22 mouse cellular contexts compared by ENCODE assay signal in the genomic region with DNA sequence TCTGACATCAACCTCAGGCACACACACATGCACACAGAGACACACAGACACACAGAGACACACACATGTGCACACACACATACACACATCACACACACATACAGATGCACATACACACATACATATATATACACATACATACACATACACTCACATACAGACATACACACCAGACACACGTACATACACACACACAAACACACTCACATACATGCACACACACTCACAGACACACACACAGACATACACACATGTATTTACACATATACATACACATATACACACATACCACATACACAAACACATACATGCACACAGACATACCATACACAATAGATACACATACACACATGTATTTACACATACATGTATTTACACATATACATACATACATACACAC. TPM values are rescaled to one million over a fixed set of nuclear protein-coding genes. Genes with fewer than 3 reads are reported as not detected.
DNase-seq lines count a peak whose midpoint lies in the region; ATAC-seq and TF ChIP-seq lines count a peak whose summit lies in the region.
"Had no signal": no experiment of that assay in that cellular context is flagged by ENCODE, and none has a peak within 500 bp of the region (broad histone marks: within the 10 kb centered on the region; RNA-seq: fewer than 3 reads in every experiment).

No protein-coding gene starts in this region.

- DNase-seq in forebrain, embryonic 11.5 days (ENCODE audit: low spot score), result peak; percentile 2
- no peak for DNase-seq in MEL (ENCODE audit: low read depth, low spot score)
- DNase-seq in heart, adult 9 months (ENCODE audit: low spot score in 2 of 2), result no peak
- no peak for DNase-seq in cerebellum, adult 2 months
- DNase-seq: adrenal gland, adult 2 months; adrenal gland, adult 8-10 months; adrenal gland, postnatal 10 days; adrenal gland, postnatal 14 days; adrenal gland, postnatal 25 days; adrenal gland, postnatal 36 days; B cell, adult 2 months; cerebellum, adult 11 months; cerebellum, adult 11-12 months; cerebellum, adult 18-20 months; cerebellum, adult 8-10 months had no signal

- H3K4me2 ChIP-seq in forebrain, embryonic 11.5 days (ENCODE audit: low read depth, low read length, severe bottlenecking), result no peak overlapping the region
- no peak overlapping the region for H3K4me2 ChIP-seq in forebrain, embryonic 15.5 days (replicated peaks)

- TF ChIP-seq RAD21 in MEL (IDR thresholded peaks at IDR 0.05; ENCODE audit: low read depth, low read length), result no peak

- H3K4me1 ChIP-seq in forebrain, embryonic 11.5 days (replicated peaks; ENCODE audit: control insufficient read depth, insufficient read depth, low read length), result no peaks in the 10 kb centered on the region; the same call in 1 of the 2 replicates
- H3K4me1 ChIP-seq in forebrain, embryonic 15.5 days, result peaks cover 6% of the 10 kb centered on the region
- H3K4me1 ChIP-seq in MEL (ENCODE audit: control insufficient read depth in 1 of 2, insufficient read depth in 2 of 2, low read length in 2 of 2), result peaks cover 0 to 6% of the 10 kb centered on the region in 2 experiments; a peak in 2 of 4 replicates
- H3K4me1 ChIP-seq in embryonic fibroblast, embryonic 13.5 days (ENCODE audit: control insufficient read depth, insufficient read depth, low read length), result no peaks in the 10 kb centered on the region
- no peaks in the 10 kb centered on the region for H3K4me1 ChIP-seq in cerebellum, adult 2 months (ENCODE audit: control insufficient read depth, insufficient read depth, low read length)

- ATAC-seq in forebrain, embryonic 11.5 days (replicated peaks; ENCODE audit: low FRiP score), result no peak
- no peak for ATAC-seq in forebrain, embryonic 15.5 days (replicated peaks)
- ATAC-seq: activated CD4-positive, CD25-positive, alpha-beta regulatory T cell, adult 4 months; CD4-positive, CD25-positive, alpha-beta regulatory T cell, adult 4 months; Patski had no signal

- no peak for TF ChIP-seq CTCF in MEL (IDR thresholded peaks at IDR 0.05 in 2 of 3, conservative IDR thresholded peaks at IDR 0.05 in 1 of 3; ENCODE audit: control insufficient read depth in 1 of 3, insufficient read depth in 1 of 3, low read depth in 2 of 3, low read length in 3 of 3, poor library complexity in 1 of 3, severe bottlenecking in 1 of 3)
- no peak for TF ChIP-seq CTCF in embryonic fibroblast, embryonic 13.5 days (IDR thresholded peaks at IDR 0.05; ENCODE audit: borderline replicate concordance, insufficient read depth, low read length)
- no peak for TF ChIP-seq CTCF in cerebellum, adult 2 months (IDR thresholded peaks at IDR 0.05; ENCODE audit: borderline replicate concordance, insufficient read depth, low read depth, low read length)

- no peak overlapping the region for H3K27ac ChIP-seq in forebrain, embryonic 11.5 days (ENCODE audit: low read depth, low read length)
- no peak overlapping the region for H3K27ac ChIP-seq in forebrain, embryonic 15.5 days (replicated peaks)
- no peak overlapping the region for H3K27ac ChIP-seq in MEL (ENCODE audit: control insufficient read depth, low read depth, low read length)
- no peak overlapping the region for H3K27ac ChIP-seq in embryonic fibroblast, embryonic 13.5 days (ENCODE audit: insufficient read depth, low read length)
- H3K27ac ChIP-seq in cerebellum, adult 2 months (ENCODE audit: insufficient read depth, low read length), result no peak overlapping the region

- peaks cover 4% of the 10 kb centered on the region; the same call in 1 of the 2 replicates for H3K27me3 ChIP-seq in forebrain, embryonic 11.5 days (ENCODE audit: control insufficient read depth, insufficient read depth, low read length)
- H3K27me3 ChIP-seq in forebrain, embryonic 15.5 days, result peaks cover 2% of the 10 kb centered on the region
- no peaks in the 10 kb centered on the region for H3K27me3 ChIP-seq in MEL (ENCODE audit: control insufficient read depth in 1 of 2, insufficient read depth in 2 of 2, low read length in 2 of 2)
- no peaks in the 10 kb centered on the region for H3K27me3 ChIP-seq in cerebellum, adult 2 months (ENCODE audit: control insufficient read depth, insufficient read depth, low read length)
- H3K27me3 ChIP-seq: CH12.LX had no signal

- no peak for TF ChIP-seq EP300 in MEL (IDR thresholded peaks at IDR 0.05; ENCODE audit: low read depth in 1 of 2, low read length in 2 of 2)

- WGBS in forebrain, embryonic 11.5 days, result 81% methylated on average over 1 of the region's 1 CpGs
- WGBS in forebrain, embryonic 15.5 days, result 76% methylated on average over 1 of the region's 1 CpGs
- WGBS in cerebellum, adult 2 months, result 95% methylated on average over 1 of the region's 1 CpGs

- H3K4me3 ChIP-seq in forebrain, embryonic 11.5 days (ENCODE audit: low read depth, low read length), result no peak overlapping the region
- no peak overlapping the region for H3K4me3 ChIP-seq in forebrain, embryonic 15.5 days
- no peak overlapping the region for H3K4me3 ChIP-seq in MEL (ENCODE audit: control insufficient read depth in 1 of 2, insufficient read depth in 1 of 2, low read depth in 2 of 2, low read length in 2 of 2)
- H3K4me3 ChIP-seq in embryonic fibroblast, embryonic 13.5 days (ENCODE audit: insufficient read depth, low read length), result no peak overlapping the region
- H3K4me3 ChIP-seq in cerebellum, adult 2 months (replicated peaks; ENCODE audit: insufficient read depth, low read depth, low read length), result no peak overlapping the region

- no peaks in the 10 kb centered on the region for H3K9me3 ChIP-seq in forebrain, embryonic 11.5 days (ENCODE audit: control insufficient read depth, low read length)
- no peaks in the 10 kb centered on the region for H3K9me3 ChIP-seq in forebrain, embryonic 15.5 days
- no peaks in the 10 kb centered on the region for H3K9me3 ChIP-seq in MEL (replicated peaks; ENCODE audit: insufficient read depth, low read length)
- H3K9me3 ChIP-seq: G1E had no signal

- no peaks in the 10 kb centered on the region for H3K79me2 ChIP-seq in MEL (ENCODE audit: control insufficient read depth, insufficient read depth, low read length, poor library complexity)

- TF ChIP-seq POLR2A in MEL (IDR thresholded peaks at IDR 0.05; ENCODE audit: control insufficient read depth in 1 of 2, insufficient read depth in 1 of 2, low read depth in 1 of 2, low read length in 2 of 2, poor library complexity in 1 of 2), result no peak
- 0 out of 2 replicates have a peak, but pooled peaks have one; percentile 20 for TF ChIP-seq POLR2A in embryonic fibroblast, embryonic 13.5 days (IDR thresholded peaks at IDR 0.05; ENCODE audit: low read depth, low read length)
- no peak for TF ChIP-seq POLR2A in cerebellum, adult 2 months (IDR thresholded peaks at IDR 0.05; ENCODE audit: borderline replicate concordance, insufficient read depth, low read length)

- no peaks in the 10 kb centered on the region for H3K36me3 ChIP-seq in forebrain, embryonic 11.5 days (ENCODE audit: control insufficient read depth, insufficient read depth, low read length)
- no peaks in the 10 kb centered on the region for H3K36me3 ChIP-seq in forebrain, embryonic 15.5 days
- peaks cover 2 to 9% of the 10 kb centered on the region in 2 experiments; a peak in 2 of 4 replicates for H3K36me3 ChIP-seq in MEL (ENCODE audit: control insufficient read depth in 1 of 2, insufficient read depth in 2 of 2, low read length in 2 of 2)

- no peak overlapping the region for H3K9ac ChIP-seq in forebrain, embryonic 11.5 days (ENCODE audit: low read length)
- H3K9ac ChIP-seq in forebrain, embryonic 15.5 days (replicated peaks), result no peak overlapping the region
- H3K9ac ChIP-seq in MEL (ENCODE audit: control insufficient read depth, low read depth, low read length, poor library complexity, severe bottlenecking), result no peak overlapping the region

TF ChIP-seq in MEL, 35 proteins besides CTCF, POLR2A, EP300 and RAD21:
- no peak for TF ChIP-seq E2F4 (IDR thresholded peaks at IDR 0.05; ENCODE audit: borderline replicate concordance, low read depth, low read length)
- TF ChIP-seq USF2 (IDR thresholded peaks at IDR 0.05; ENCODE audit: borderline replicate concordance in 1 of 2, insufficient read depth in 1 of 2, low read depth in 1 of 2, low read length in 2 of 2), result no peak
- peak; percentile 56; the same call in 1 of the 2 replicates for TF ChIP-seq POLR2AphosphoS5 (IDR thresholded peaks at IDR 0.05; ENCODE audit: borderline replicate concordance, low read depth, low read length)
- peak; percentile 73; the same call in 1 of the 2 replicates for TF ChIP-seq POLR2AphosphoS2 (IDR thresholded peaks at IDR 0.05; ENCODE audit: low read length)
- no peak for TF ChIP-seq TAL1 (IDR thresholded peaks at IDR 0.05; ENCODE audit: low read length)

RNA-seq across cellular contexts. Expression of a gene that starts 38.9 kb away (rescaled TPM):
- 42.0 and 44.3 TPM in 2 replicates for polyA plus RNA-seq in forebrain, embryonic 11.5 days (2014; fragmentation: Nextera tagmentation; extraction: Ambion mirVana)
- polyA plus RNA-seq in forebrain, embryonic 15.5 days (2015; fragmentation: Nextera tagmentation; extraction: Ambion mirVana), result 40.5 and 43.9 TPM in 2 replicates
- 18.5 and 19.5 TPM in 2 replicates for total RNA-seq in MEL (2012; rRNA removed)
- 10 to 100 TPM in 1 of 2 experiments, not detected in 1; 38.9 TPM for polyA plus RNA-seq in MEL (2012; ENCODE audit: insufficient read depth in 1 of 2, insufficient read length in 2 of 2, low read depth in 1 of 2, low replicate concordance in 2 of 2, missing spikeins in 1 of 2)
- polyA plus RNA-seq in embryonic fibroblast, embryonic 13.5 days (2011; ENCODE audit: insufficient read length, low read depth, missing spikeins), result 27.6 and 31.3 TPM in 2 replicates
- polyA plus RNA-seq in cerebellum, adult 2 months (2012; rRNA removed), result 21.3 and 22.4 TPM in 2 replicates
